Mouse (Mus musculus) olfactory bulb, adult 2 months (tissue): ENCODE measurements around the gene Supt5.

ENCODE experiments used
- CTCF ChIP-seq: fragments of 200-500 bp; IDR thresholded peaks from 2 replicates; pipeline ENCODE4 v1.5.1; 2012; ENCODE audit warnings: low read depth, mild to moderate bottlenecking, low read length, moderate library complexity; ENCODE audit not compliant: insufficient read depth
- POLR2A ChIP-seq: fragments of 200-500 bp; IDR thresholded peaks from 2 replicates; pipeline ENCODE4 v1.6.1; 2012; ENCODE audit warnings: mild to moderate bottlenecking, low read depth, low read length, moderate library complexity; ENCODE audit not compliant: insufficient read depth

DNA sequence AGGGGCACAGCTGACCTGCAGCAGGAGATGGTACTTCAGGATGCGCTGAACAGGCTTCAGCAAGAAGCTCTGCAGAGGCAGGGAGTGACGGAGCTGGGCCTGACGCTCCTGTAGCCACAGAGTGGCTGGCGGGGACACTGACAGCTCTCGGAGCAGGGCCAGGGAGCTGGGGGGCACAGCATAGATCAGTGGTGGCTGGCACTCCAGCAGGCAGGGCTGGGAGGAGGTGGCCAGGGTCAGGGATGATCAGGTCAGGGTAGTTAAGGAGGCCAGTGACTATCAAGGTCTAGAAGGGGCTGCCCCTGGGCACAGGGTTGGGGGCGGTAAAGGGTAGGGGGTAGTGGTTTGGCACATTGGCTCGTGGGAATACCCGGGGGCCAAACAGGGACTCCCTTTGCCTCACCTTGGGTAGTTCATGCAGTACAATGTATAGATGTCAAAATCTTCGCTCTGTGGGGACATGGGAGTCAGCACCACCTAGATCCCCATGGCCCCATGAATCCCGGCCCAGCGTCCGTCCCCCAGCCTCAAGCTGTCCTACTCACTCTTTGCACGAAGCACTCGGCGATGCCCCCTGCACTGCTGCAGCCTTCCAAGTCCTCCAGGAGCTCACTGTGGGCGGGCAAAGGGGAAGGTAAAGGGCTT lies 29.9 kb upstream of the Supt5 start:
- no peak for TF ChIP-seq POLR2A
- TF ChIP-seq CTCF: no peak
